Mouse (Mus musculus): ENCODE measurements at regions not wholly inside any gene's neighbourhood (a gene's known extent, or its start where the extent isn't known, plus 50 kb on each side); places are given as distances from the start of the nearest gene placed in this dataset.

DNA sequence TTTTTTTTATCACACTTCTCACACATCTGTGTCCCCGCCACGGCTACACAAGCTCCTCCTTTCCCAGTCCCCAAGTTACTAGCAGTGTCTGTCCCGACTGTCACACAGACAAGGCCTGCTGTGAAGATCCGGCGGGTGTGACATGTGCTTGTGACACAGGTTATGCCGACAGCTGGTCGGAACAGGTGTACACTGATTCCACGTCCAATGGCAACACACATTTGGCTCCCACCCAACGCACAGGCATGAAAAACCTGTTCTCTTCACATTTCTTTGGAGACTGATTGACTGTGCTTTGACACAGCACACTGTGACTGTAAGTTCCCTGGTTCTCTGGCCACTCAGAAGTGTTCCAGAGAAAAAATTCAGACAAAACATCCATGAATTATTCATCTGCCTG is 281.4 kb downstream of the En1 start:
- DNase-seq (ENCODE audit: extremely low read depth, low read depth) = no peak

DNA sequence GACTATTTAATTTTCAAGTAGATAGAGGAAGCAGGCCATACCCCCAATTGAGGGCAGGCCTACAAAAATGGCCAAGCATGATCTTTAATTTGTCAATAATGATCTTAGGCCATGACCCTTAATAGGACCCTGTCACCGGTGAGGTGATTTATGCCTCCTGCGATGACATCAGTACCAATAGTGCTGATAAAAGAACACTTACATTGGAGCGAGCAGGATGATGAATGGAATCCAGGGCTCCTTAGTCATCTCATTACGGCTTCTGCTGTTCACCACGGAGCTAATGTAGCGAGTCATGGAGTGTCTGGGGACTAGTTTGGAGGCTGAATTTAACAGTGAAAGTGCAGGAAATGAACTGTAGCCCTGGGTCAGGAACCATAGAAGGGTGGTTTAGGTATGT is 308.6 kb downstream of the En1 start:
- no peak for DNase-seq (ENCODE audit: extremely low read depth, low read depth)

DNA sequence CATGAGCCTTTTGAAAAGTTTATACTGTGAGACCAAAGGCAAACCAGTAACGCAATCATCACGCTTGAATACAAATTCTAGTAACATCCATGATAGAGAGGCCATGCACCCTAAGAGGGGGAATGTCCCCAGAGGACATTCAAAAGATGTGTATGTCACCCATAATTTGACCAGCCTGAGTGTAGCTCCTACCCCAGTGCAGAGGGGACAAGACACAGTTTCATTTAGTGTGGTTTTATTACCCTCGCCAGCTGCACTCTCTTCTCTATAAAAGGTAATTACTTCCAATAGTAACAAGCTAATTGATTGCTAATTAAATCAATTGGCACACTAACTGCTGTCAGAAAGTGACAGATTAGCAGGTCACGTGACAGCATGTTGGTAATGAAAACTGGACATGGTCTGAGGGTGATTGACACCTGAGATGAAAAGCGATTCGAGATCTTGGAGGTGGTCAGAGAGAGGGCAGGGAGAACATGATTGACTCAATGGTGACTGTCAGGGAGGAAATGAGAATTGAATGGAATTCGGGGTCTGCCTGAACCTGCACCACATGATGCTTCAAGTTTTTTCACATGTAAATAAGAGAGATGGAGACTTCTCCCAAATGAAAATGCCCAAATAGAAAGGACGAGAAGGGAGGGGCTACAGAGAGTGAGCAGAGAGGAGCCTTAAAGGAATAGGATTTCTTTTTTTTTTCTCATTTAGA is 309.9 kb downstream of the En1 start:
- DNase-seq (ENCODE audit: extremely low read depth, low read depth) = no peak

DNA sequence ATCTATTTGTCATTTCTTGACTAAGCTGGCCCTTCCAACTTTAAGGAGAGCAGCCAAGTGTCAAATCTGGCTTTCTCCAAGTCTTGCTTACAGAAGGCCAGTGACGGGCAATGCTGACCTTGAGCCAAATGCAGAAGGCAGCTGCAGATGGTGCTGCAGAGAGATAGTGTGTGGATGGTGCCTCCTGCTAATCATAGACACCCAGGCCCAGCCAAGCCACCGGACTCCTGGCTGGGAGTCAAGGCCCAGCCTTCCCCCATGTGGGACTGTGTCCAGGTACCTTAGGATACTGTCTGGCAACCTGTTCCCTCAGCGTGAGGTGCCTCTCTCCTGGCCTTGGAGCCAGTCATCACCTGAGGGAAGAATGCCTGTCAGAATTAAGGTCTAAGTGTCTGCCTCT is 319.3 kb downstream of the En1 start:
- DNase-seq (ENCODE audit: extremely low read depth, low read depth) = no peak

DNA sequence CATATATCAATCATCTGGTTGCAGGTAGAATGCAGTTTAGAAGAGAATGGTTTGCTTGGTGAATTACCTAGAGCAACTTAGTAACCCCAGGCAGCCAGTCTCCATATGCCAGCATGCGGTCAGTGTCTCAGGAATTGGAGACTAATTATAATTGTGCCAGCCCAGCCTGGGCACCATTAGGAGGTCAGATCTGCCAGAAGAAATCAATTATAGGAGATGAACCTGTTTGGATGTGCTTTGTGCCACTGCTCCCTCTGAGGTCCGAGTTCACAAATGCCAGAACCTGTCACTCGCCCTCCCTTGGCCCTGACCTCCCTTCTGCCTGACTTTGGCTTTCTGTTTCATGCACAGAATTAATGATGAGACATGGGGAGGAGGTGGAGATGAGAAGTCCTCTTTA is 323.1 kb downstream of the En1 start:
- no peak for DNase-seq (ENCODE audit: extremely low read depth, low read depth)

DNA sequence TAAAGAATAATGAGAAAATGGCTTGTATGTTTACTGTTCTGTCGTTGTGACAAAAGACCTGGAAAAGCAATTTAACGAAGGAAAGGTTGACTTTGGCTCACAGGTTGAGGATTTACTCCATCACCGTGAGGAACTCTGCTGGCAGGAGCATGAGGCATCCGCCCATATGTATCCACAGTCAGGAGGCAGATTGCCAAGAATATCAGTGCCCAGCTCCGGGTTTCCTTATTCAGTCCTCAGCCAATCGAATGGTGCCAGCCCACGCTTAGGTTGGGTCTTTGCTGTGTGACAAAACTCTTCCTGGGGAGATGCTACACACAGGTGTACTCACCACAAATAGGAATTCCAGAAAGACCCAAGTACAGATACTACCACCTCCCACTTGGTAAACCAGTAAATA is 327.9 kb downstream of the En1 start:
- DNase-seq (ENCODE audit: extremely low read depth, low read depth) = no peak

DNA sequence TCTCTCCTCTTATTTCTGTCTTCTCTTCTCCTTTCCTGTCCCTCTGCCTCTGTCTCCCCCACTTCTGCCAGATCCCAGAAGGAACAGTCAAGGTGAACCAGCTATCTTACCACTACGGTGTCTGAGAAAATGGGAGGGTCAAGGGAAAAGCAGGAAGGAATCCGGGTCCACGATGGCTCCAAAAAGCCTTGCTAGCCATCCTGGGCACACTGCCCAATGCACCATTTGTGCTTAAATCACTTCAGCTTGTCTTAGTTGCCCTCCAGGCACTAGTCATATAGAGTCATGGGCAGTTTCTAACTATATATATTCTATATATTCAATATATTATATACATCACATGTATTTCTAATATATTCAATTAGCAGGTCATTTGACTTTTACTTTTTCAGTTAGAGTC is 333.1 kb downstream of the En1 start:
- no peak for DNase-seq (ENCODE audit: extremely low read depth, low read depth)

DNA sequence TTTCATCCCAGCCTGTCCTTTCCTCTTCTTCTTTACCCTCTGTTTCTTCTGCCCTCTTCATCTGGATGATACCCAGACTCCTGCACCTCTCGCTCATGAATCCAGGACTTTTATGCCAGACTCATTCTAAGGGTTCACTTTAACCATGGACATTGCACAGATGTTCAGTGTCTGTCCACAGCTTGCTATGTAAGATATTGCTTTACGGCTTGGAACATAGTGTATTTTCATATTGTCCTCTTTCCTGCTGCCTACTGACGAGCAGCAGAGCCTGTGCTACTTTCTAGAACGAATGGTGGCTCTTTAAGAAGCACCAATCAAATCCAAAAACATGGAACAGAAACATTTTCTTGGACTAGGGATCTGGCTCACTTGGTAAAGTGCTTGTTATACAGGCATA is 341.5 kb downstream of the En1 start:
- no peak for DNase-seq (ENCODE audit: extremely low read depth, low read depth)

DNA sequence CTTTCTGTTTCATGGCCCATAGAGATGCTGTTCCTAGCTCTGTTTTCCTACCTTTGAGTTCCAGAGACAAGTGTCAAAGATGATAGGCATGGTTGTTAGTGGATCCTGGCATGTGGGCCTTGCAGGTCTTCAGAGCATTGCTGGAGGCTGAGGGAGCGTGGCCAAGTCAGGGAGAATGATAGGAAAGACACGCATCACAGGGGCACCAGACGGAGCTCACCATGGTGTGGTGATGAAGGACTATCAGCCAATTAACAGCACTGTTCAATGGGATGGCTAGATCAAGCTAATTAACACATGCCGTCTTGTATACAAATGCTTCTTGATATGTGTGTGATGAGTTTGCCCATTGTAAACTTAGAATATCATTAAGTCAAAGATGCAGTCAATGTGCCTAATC is 344.1 kb downstream of the En1 start:
- no peak for DNase-seq (ENCODE audit: extremely low read depth, low read depth)

DNA sequence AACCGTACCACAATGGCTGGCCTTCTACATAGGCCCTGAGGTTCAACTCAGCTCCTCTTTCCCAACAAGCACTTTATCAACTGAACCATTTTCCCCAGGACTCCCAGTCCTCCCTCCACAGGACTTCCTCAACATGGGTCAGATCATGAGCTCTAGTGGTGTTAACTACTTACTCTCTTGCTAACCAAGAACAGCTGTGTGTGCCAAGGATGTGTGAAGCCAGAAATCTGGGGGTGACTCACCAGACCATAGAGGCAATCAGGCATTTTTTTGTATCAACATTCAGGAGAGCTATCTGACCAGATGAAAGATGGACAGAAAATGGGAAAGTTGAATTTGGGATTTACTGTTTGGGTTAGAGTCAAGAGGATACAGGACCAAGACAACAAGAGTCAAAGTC is 359.0 kb downstream of the En1 start:
- DNase-seq (ENCODE audit: extremely low read depth, low read depth) = no peak

DNA sequence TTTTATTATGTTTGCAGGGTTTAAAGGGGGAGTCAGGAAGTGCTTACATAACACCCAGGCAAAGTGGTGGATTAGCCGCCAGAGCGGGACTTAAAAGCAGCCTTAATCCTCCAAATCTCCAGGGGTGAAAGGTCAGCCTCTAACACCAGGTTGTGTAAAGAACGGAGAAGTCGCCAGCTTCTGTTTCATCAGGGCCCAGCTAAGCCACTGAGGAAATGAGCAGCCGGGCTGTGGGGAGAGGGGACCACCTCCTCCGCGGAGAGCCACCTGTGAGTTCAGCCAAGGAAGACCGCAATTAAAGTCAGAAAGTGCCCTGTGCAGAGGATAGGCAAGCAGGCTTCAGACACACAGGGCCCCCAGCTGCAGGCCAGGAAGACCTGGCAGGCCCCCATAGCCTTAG is 359.8 kb downstream of the En1 start:
- no peak for DNase-seq (ENCODE audit: extremely low read depth, low read depth)

DNA sequence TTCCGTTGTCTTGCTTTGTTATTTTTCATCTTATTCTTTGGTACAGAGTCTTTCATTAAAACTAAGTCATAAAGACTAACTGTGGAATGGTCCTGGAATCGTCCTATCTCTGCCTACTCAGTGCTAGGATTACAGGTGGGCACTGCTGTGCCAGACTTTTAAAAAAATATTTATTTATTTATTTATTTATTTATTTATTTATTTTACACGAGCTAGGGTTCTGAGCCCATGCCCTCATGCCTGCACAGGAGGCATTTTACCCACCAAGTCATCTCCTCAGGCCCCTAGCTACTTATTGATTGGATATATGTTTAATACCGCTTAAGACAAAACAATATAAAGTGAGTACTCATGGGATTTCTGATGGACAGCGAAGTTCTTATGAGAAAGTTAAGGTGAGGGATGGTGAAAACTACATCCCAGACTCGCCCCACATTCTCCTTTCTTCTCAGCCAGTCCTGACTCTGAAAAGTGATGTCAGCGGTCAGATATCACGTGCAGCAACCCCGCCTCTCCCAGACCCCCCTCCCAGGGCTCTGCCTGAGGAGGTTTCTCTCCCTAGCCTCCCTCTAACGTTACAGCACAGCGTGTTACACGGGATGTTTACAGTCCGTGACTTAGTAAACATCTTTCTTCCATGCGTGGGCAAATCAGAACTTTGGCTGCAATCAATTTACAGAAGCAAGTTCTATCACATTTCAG is 361.4 kb downstream of the En1 start:
- DNase-seq (ENCODE audit: extremely low read depth, low read depth) = no peak

DNA sequence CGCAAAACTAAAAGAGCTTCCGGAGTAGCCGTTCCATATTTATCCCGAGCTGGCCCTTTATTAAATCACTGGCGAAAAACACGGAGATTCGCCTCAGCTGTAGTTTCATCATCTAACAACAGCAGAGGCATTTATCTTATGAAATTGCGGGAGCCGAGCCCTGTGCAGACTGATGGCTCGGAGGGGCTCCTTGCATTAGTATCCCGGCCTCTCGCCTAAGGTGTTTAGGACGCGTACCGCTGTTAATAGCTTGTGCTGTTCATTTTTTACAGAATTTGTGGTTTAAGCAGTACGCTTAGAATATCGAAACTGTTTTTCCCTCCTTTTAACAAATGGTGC is 361.9 kb downstream of the En1 start:
- no peak for DNase-seq (ENCODE audit: extremely low read depth, low read depth)

DNA sequence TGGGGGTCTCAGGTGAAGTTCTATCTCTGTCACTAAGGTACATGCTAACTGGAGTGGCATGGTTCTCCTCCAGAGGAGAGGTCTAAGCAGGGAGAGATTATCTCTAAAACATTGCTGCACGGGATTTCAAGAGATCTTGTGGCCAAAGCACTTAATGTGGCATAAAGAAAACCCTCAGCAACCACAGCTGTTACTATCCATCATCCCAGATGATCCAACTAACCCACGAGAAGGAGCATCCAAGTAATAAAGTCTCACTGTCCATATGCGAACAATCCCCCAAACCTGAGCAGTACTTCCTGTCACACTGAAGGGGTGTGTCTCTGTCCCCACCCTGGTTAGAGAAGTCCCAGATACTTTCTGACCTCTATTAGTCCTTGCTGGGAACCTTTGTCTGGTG is 363.9 kb downstream of the En1 start:
- no peak for DNase-seq (ENCODE audit: extremely low read depth, low read depth)

DNA sequence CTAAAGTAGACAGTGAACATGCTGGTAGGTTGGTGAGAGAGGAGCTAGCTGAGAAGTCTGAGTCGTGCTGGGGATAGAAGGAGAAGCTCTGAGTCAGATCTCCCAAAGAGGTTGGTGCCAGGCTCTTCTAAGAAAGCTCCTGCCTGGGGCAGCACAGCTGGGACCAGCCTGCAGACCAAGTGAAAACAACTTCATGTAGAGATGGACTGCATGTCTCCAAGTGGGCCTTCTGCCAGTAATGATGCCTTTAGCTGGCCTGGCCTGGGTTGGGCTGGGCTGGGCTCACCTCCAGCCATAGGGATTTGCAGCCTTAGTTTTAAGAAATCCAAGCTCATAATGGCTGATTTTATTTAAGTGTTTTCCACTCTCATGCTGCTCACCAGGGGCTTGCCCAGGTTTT is 357.7 kb downstream of the Insig2 start:
- DNase-seq (ENCODE audit: extremely low read depth, low read depth) = no peak

DNA sequence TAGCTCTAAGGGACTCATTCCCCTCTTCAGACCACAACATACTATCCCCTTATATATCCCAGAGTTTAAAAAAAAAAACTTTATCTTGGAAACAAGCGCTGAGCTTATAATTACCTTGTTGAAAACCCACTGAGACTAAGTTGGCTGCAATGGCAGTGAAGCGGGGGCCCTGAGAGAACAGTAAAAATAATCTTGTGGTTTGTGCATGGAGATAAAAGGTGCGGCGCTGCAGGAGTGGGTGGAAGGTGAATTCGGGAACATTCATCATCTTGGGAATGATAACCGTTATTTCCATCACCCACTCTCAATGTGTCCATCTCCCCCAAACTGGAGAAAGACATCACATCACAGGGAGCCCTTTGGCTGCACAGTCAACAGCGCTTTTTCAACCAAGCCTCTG is 327.9 kb downstream of the Insig2 start:
- no peak for DNase-seq (ENCODE audit: extremely low read depth, low read depth)

DNA sequence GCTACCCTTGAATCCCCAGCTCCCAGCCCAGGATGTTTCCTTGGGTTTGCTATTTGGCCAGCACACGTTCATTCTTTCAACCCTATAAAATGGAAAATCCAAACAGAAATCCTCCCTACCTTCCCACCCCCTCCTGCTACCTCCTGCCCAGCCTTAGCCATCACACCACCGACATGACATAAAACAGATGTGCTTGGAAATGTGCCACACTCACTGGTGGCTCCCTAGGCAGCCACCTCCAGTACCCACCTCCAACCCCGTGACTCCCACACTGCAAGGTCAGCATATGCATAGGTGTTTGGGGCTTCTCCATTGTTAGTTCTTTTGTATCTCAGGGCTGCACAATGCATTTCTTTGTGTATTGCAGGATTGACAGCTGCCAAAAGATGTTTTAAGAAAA is 327.2 kb downstream of the Insig2 start:
- no peak for DNase-seq (ENCODE audit: extremely low read depth, low read depth)

DNA sequence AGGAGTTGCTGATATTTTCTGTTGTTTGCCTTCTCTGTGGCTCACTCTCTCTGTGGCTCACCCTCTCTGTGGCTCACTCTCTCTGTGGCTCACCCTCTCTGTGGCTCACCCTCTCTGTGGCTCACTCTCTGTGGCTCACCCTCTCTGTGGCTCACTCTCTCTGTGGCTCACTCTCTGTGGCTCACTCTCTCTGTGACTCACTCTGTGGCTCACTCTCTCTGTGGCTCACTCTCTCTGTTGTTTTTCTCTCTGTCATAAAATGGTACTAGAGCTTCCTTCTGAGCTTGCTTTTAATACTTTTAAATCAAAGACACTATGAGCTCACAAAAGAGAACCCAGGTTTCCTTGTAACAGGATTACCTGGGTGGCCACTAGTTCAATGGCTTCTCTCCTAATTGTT is 320.3 kb downstream of the Insig2 start:
- DNase-seq (ENCODE audit: extremely low read depth, low read depth) = no peak

DNA sequence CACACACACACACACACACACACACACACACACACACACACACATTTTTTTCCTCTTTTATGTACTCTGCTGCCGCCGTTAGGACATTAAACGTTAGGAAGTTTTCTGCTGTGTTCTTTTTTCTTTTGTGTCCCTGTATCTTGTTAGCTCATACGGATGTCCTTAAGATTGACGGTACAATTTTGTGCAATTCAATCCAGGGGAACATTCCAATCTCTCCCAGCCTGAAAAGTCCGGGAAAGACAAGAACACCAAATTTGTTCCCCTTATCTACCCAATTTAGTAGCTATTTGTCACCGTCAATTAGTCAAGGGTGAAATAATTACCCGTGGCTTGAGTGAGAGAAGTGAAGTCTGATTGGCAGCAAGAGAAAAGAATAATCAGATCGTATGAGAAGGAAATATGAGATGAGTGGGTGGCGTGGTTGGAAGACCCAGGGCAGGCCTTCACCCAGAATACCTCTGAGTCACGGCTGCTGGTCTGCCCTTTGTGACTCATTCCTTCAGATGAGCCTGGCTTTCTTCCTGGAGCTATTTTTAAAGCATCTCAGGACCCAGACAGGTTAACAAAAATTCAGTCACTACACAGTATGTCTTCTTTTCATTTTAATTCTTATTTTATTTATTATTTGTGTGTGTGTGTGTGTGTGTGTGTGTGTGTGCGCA is 318.4 kb downstream of the Insig2 start:
- no peak for DNase-seq (ENCODE audit: extremely low read depth, low read depth)

DNA sequence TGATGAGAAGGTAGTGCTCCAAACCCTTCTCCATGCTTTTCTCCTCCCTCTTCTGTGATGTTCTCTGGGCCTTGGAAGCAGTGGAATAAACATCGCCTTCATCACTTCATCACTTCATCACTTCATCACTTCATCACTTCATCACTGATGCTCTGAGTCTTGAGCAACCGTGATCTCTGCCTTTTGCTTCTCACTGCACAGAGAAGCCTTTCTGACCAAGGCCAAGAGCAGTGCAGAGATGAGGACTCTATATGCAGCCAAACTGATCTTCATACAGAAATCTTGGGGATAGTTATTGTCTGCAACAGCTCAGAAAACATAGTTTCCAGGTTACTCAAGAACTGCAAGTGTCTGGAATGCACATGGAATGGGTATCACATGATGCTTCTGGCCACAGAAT is 303.0 kb downstream of the Insig2 start:
- no peak for DNase-seq (ENCODE audit: extremely low read depth, low read depth)

DNA sequence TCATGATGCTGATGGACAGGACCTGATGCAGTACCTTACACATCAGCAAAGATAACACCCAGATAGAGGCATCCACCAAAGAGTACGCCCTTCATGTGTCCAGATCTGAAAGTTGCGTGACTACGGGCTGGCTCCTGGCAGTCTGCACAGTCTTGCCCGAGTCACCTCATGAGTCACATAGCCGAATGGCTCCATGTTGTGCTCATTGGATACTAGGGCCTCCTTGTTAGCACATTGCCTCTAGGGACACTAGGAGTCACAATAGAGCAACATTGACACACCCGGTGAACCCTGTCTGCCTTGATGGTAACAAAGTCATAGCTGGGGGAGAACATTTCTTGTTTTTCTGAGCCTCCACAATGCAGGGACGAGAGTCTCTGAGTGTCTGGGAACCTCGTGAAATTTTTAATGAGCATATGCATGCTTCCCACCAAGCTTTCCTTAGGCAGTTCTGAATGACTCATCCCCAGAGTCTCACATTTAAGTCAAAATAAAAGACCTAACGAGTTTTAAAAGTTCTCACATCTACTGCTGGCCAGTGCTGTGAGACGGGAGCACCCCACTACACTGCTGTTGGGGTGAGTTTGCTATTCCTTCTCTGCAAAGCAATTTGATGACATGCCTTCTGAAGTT is 297.5 kb downstream of the Insig2 start:
- DNase-seq (ENCODE audit: extremely low read depth, low read depth) = no peak

DNA sequence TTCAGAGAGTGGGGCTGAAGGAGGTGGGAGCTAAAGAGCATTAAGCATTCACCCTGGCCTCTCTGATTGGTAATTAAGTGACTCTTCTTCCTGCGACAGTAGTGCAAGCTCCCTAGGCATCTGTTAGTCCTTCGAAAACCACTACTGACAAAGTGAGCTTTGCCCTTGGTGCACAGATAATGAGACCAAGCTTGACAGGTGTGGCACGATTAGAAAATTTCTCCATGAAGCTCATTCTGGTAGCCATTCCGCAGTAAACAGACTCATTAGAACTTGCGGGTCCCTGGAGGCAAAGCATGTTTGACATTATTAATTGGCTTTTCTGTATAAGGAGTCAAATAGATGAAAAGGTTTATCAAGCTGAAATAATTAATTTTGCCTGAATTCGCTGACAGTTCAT is 285.8 kb downstream of the Insig2 start:
- DNase-seq (ENCODE audit: extremely low read depth, low read depth) = no peak

DNA sequence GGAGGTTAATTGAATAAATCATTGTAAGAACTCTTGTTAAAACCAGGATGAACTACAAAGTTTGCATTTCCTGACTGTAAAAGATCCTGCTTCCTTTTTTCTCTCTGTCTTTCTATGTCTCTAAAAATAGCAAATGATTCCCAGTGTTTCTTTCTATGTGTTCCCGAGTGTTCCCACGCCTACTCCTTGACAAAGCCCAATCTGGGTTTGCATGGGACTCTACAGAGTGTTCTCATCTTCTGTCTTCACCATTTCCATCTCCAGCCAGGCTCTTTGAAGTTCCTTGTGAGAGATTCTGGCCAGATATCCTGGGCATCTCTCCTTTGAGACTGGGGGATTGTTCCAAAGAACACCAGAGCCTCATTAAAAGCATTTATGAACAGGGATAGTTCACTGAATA is 285.0 kb downstream of the Insig2 start:
- no peak for DNase-seq (ENCODE audit: extremely low read depth, low read depth)

All from MEL-GATA-1-ER (cell line).